Mouse (Mus musculus): ENCODE results near the gene Robo1.

DNA sequence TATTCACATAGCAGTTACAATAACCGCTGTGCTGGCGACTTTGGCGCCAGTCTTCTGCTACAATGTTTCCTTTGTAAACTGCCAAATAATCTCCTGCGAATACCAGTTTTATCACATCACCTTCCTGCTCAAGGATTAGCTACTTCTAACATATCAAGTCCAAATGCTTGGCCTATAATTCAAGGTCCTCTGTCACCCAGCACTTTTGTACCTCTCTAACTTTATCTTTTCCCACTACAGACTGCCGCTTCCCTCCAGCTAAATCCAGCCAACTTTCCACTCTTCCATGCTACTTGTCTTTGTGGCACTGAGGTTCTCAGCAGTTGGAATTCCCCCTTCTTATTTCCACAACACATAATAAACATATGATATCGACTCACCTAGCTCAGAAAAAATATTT is 73.7 kb downstream of the Robo1 start:
- no peak for TF ChIP-seq CTCF (IDR thresholded peaks at IDR 0.05; ENCODE audit: insufficient read depth, low read depth, low read length)
- no peak for TF ChIP-seq POLR2A (IDR thresholded peaks at IDR 0.05; ENCODE audit: insufficient read depth, low read depth, low read length)
